In the genomic region with DNA sequence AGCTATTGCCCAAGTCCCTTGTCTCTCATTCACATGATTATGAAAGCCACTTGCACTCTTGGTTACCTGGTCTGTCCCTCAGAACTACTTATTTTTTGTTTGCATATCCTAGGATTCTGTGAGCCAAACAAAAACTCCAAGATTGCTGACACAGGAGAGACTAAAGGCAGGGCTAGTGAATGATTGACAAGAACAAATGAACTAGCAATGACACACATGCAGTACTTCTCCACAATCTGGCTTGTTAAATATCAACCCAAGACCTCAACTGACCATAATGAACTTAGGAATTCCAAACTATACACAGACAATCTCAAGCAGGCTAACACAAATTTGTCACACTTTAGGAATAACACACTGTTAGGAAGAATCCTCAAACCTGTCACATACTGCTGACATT, we compare ENCODE assay signal across 22 mouse cellular contexts. TPM values are rescaled to one million over a fixed set of nuclear protein-coding genes. Genes with fewer than 3 reads are reported as not detected.
"Had no signal": no experiment of that assay in that cellular context is flagged by ENCODE, and none has a peak within 500 bp of the region (broad histone marks: within the 10 kb centered on the region; RNA-seq: fewer than 3 reads in every experiment).

No protein-coding gene starts in this region.

- H3K4me2 ChIP-seq: hindbrain, embryonic 14.5 days; intestine, embryonic 15.5 days; limb, embryonic 13.5 days; lung, embryonic 15.5 days; midbrain, embryonic 11.5 days; midbrain, embryonic 15.5 days; neural tube, embryonic 12.5 days had no signal

- H3K36me3 ChIP-seq: intestine, embryonic 15.5 days; limb, embryonic 13.5 days; lung, embryonic 15.5 days; midbrain, embryonic 15.5 days; neural tube, embryonic 12.5 days had no signal

- H3K9me3 ChIP-seq: intestine, embryonic 15.5 days had no signal

- DNase-seq: left cerebral cortex, postnatal 4 days; lung, postnatal 14 days; spleen, adult 18-20 months; thymus, adult 18-20 months; thymus, postnatal 14 days had no signal

- H3K4me1 ChIP-seq: intestine, embryonic 15.5 days; limb, embryonic 13.5 days; lung, embryonic 15.5 days; megakaryocyte, embryonic 14.5 days; midbrain, embryonic 15.5 days; neural tube, embryonic 12.5 days had no signal

- ATAC-seq: intestine, embryonic 15.5 days; midbrain, embryonic 15.5 days had no signal

- H3K4me3 ChIP-seq: intestine, embryonic 15.5 days; limb, embryonic 13.5 days; lung, embryonic 15.5 days; megakaryocyte, embryonic 14.5 days; midbrain, embryonic 15.5 days; neural tube, embryonic 12.5 days had no signal

- H3K9ac ChIP-seq: hindbrain, embryonic 14.5 days; intestine, embryonic 15.5 days; limb, embryonic 13.5 days; liver, embryonic 14.5 days; lung, embryonic 15.5 days; midbrain, embryonic 15.5 days; neural tube, embryonic 12.5 days had no signal

- H3K27ac ChIP-seq: hindbrain, embryonic 14.5 days; intestine, embryonic 15.5 days; limb, embryonic 13.5 days; liver, embryonic 14.5 days; lung, embryonic 15.5 days; macrophage; midbrain, embryonic 15.5 days; neural tube, embryonic 12.5 days had no signal

- H3K27me3 ChIP-seq: intestine, embryonic 15.5 days; limb, embryonic 13.5 days; lung, embryonic 15.5 days; megakaryocyte, embryonic 14.5 days; midbrain, embryonic 15.5 days; neural tube, embryonic 12.5 days had no signal

RNA-seq across cellular contexts. Expression of a gene that starts 32.0 kb away (rescaled TPM):
- total RNA-seq: layer of hippocampus, adult 8-10 months; layer of hippocampus, postnatal 14 days; left cerebral cortex, adult 18-20 months; left cerebral cortex, postnatal 10 days; left cerebral cortex, postnatal 4 days; monocyte, adult 5-6 weeks; neutrophil, adult 5-6 weeks had no signal
- polyA plus RNA-seq: hindbrain, embryonic 14.5 days; limb, embryonic 13.5 days; lung, embryonic 15.5 days; macrophage; midbrain, embryonic 11.5 days; midbrain, embryonic 15.5 days; neural tube, embryonic 12.5 days; stomach, embryonic 14.5 days had no signal
